Mouse (Mus musculus) lung, postnatal 0 days (tissue): ENCODE results near the gene Nlgn2. TPM values are rescaled to one million over a fixed set of nuclear protein-coding genes. Genes with fewer than 3 reads are reported as not detected.

Source experiments
- ATAC-seq: fragments of 200-750 bp; cut with Nextera tagmentation; 2 replicates; pipeline ENCODE4 v1.8.0; 2017; ENCODE audit warnings: moderate library complexity
- DNase-seq: peaks from one replicate; pipeline ENCODE4 v3.0.0-alpha.2; 2016; ENCODE audit warnings: low spot score
- H3K27ac ChIP-seq: fragments of 300-500 bp; sonication (generic); 2 replicates; pipeline ENCODE4 v1.5.1; 2014; ENCODE audit warnings: antibody characterized with exemption, mild to moderate bottlenecking, low read length, mixed read lengths
- H3K27me3 ChIP-seq: fragments of 300-500 bp; sonication (generic); replicated peaks from 2 replicates; pipeline ENCODE4 v1.6.1; 2014; ENCODE audit warnings: low read length, mixed read lengths; ENCODE audit not compliant: insufficient read depth
- H3K36me3 ChIP-seq: fragments of 300-500 bp; sonication (generic); 2 replicates; pipeline ENCODE4 v1.6.1; 2014; ENCODE audit warnings: low read length, mixed read lengths; ENCODE audit not compliant: insufficient read depth
- H3K4me1 ChIP-seq: fragments of 300-500 bp; sonication (generic); 2 replicates; pipeline ENCODE4 v1.6.1; 2014; ENCODE audit warnings: antibody characterized with exemption, low read depth, low read length, mixed read lengths; ENCODE audit not compliant: insufficient read depth
- H3K4me2 ChIP-seq: fragments of 300-500 bp; sonication (generic); replicated peaks from 2 replicates; pipeline ENCODE4 v1.6.1; 2014; ENCODE audit warnings: low read depth, mild to moderate bottlenecking, low read length, moderate library complexity, mixed read lengths
- H3K4me3 ChIP-seq: fragments of 300-500 bp; sonication (generic); 2 replicates; pipeline ENCODE4 v1.5.1; 2014; ENCODE audit warnings: low read depth, low read length
- H3K9ac ChIP-seq: fragments of 300-500 bp; sonication (generic); replicated peaks from 2 replicates; pipeline ENCODE4 v1.6.1; 2014; ENCODE audit warnings: low read depth, mild to moderate bottlenecking
- H3K9me3 ChIP-seq: fragments of 300-500 bp; sonication (generic); 2 replicates; pipeline ENCODE4 v1.6.1; 2016; ENCODE audit warnings: low read length, mixed read lengths
- CTCF ChIP-seq: IDR thresholded peaks from 2 replicates; pipeline ENCODE4 v1.5.1; 2016; ENCODE audit warnings: antibody characterized with exemption, mild to moderate bottlenecking
- EP300 ChIP-seq: IDR thresholded peaks from 2 replicates; pipeline ENCODE4 v1.6.1; 2016; ENCODE audit warnings: antibody characterized with exemption, mild to moderate bottlenecking, control low read depth
- WGBS: fragments of 180-500 bp; shearing (Covaris S2); extraction: QIAGEN DNeasy Blood & Tissue Kit; methylation state at CpG from one replicate; pipeline ENCODE4 v1.1.7; 2014; 5-methylcytosine and 5-hydroxymethylcytosine counted together
- polyA plus RNA-seq: library from polyadenylated mRNA; unstranded; fragments of >200 nt; fragmentation: Nextera tagmentation; extraction: Ambion mirVana; gene quantifications from 2 replicates; pipeline ENCODE4 v1.2.1, GENCODE M21; 2015

The Nlgn2 gene
- polyA plus RNA-seq, 1 experiment from 2014 or later = 2.9 TPM

- no peak for DNase-seq
Observed at GRCm38 (mm10) chr11:69806378-69806777, 31.2 kb downstream of the Nlgn2 start.

GRCm38 (mm10) chr11:69804972-69805909 is 32.3 kb downstream of the Nlgn2 start, which contains the start of gene Tmem102:
Gene Tmem102 (minus strand): TSS chr11:69805624.
- TF ChIP-seq CTCF (no peak), EP300 (no peak)
- Histone ChIP-seq H3K4me2 (peak within 1 kb of the TSS; percentile 86), H3K27me3 (0 out of 2 replicates have a peak, but pooled peaks cover 6% of the 10 kb centered on the region), H3K4me1 (peaks cover 33% of the 10 kb centered on the region; the same call in 1 of the 2 replicates), H3K4me3 (peak within 1 kb of the TSS; percentile 21), H3K9ac (0 out of 2 replicates have a peak within 1 kb of the TSS, but pooled peaks have one; percentile 16), H3K36me3 (no peaks in the 10 kb centered on the region), H3K9me3 (no peaks in the 10 kb centered on the region), H3K27ac (no peak within 1 kb of the TSS)
- peak; percentile 88 for DNase-seq
- ATAC-seq = peak; percentile 62
- WGBS = 12% methylated on average over 29 of the region's 29 CpGs

More at GRCm38 (mm10) chr11:69806378-69806777, 31.2 kb downstream of the Nlgn2 start:
- Histone ChIP-seq H3K9ac (no peak overlapping the region), H3K4me1 (peaks cover 27% of the 10 kb centered on the region; the same call in 1 of the 2 replicates), H3K36me3 (no peaks in the 10 kb centered on the region), H3K4me3 (no peak overlapping the region), H3K27ac (no peak overlapping the region), H3K27me3 (0 out of 2 replicates have a peak, but pooled peaks cover 6% of the 10 kb centered on the region), H3K4me2 (no peak overlapping the region), H3K9me3 (no peaks in the 10 kb centered on the region)
- ATAC-seq = no peak
- TF ChIP-seq CTCF (peak; percentile 40), EP300 (no peak)
- 83% methylated on average over 4 of the region's 4 CpGs for WGBS

DNA sequence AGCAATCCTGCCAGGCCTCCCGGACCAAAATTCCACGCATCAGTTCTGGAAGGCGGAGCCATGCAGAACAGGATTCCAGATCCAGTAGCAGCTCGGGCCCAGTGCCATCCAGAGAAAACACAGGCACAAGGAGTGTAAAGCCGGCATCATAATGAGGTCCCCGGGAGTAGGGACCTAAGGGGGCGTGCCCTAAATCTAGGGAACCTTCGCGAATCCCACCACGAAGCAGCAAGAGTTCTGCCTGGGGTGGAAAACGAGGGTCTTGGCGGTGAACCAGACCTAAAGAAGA is 33.0 kb downstream of the Nlgn2 start:
- TF ChIP-seq EP300 (no peak), CTCF (no peak)
- H3K4me1 ChIP-seq = peaks cover 35% of the 10 kb centered on the region; the same call in 1 of the 2 replicates
- H3K9me3 ChIP-seq = no peaks in the 10 kb centered on the region
- H3K4me2 ChIP-seq = peak overlapping the region; percentile 86
- H3K27ac ChIP-seq = no peak overlapping the region
- ATAC-seq (no peak), DNase-seq (peak; percentile 50)
- 0 out of 2 replicates have a peak overlapping the region, but pooled peaks have one; percentile 16 for H3K9ac ChIP-seq
- no peak overlapping the region for H3K4me3 ChIP-seq
- 0 out of 2 replicates have a peak, but pooled peaks cover 6% of the 10 kb centered on the region for H3K27me3 ChIP-seq
- no peaks in the 10 kb centered on the region for H3K36me3 ChIP-seq
- 18% methylated on average over 12 of the region's 12 CpGs for WGBS

- Histone ChIP-seq H3K9ac (0 out of 2 replicates have a peak overlapping the region, but pooled peaks have one; percentile 12), H3K4me3 (peak overlapping the region; percentile 53), H3K27ac (no peak overlapping the region), H3K36me3 (no peaks in the 10 kb centered on the region), H3K4me2 (peak overlapping the region; percentile 86), H3K4me1 (peaks cover 35% of the 10 kb centered on the region; the same call in 1 of the 2 replicates), H3K27me3 (0 out of 2 replicates have a peak, but pooled peaks cover 6% of the 10 kb centered on the region), H3K9me3 (no peaks in the 10 kb centered on the region)
- DNase-seq (peak; percentile 85), ATAC-seq (peak; percentile 76)
- WGBS = 2% methylated on average over 60 of the region's 60 CpGs
- TF ChIP-seq EP300 = no peak
- TF ChIP-seq CTCF = peak; percentile 87
Observed at GRCm38 (mm10) chr11:69803786-69804651, 33.6 kb downstream of the Nlgn2 start.

GRCm38 (mm10) chr11:69803328-69803727 is 34.3 kb downstream of the Nlgn2 start:
- 0 out of 2 replicates have a peak, but pooled peaks cover 6% of the 10 kb centered on the region for H3K27me3 ChIP-seq
- ATAC-seq (peak; percentile 6), DNase-seq (no peak)
- WGBS = 3% methylated on average over 12 of the region's 12 CpGs
- no peaks in the 10 kb centered on the region for H3K36me3 ChIP-seq
- H3K4me3 ChIP-seq = peak overlapping the region; percentile 53
- peaks cover 35% of the 10 kb centered on the region; the same call in 1 of the 2 replicates for H3K4me1 ChIP-seq
- TF ChIP-seq EP300 = no peak
- TF ChIP-seq CTCF = no peak
- no peak overlapping the region for H3K27ac ChIP-seq
- no peaks in the 10 kb centered on the region for H3K9me3 ChIP-seq
- 0 out of 2 replicates have a peak overlapping the region, but pooled peaks have one; percentile 12 for H3K9ac ChIP-seq
- peak overlapping the region; percentile 86 for H3K4me2 ChIP-seq
